Mouse (Mus musculus): ENCODE data around the gene Hirip3. TPM values are rescaled to one million over a fixed set of nuclear protein-coding genes. Genes with fewer than 3 reads are reported as not detected.

The Hirip3 gene
- polyA plus RNA-seq, 1 experiment: 107 TPM

DNA sequence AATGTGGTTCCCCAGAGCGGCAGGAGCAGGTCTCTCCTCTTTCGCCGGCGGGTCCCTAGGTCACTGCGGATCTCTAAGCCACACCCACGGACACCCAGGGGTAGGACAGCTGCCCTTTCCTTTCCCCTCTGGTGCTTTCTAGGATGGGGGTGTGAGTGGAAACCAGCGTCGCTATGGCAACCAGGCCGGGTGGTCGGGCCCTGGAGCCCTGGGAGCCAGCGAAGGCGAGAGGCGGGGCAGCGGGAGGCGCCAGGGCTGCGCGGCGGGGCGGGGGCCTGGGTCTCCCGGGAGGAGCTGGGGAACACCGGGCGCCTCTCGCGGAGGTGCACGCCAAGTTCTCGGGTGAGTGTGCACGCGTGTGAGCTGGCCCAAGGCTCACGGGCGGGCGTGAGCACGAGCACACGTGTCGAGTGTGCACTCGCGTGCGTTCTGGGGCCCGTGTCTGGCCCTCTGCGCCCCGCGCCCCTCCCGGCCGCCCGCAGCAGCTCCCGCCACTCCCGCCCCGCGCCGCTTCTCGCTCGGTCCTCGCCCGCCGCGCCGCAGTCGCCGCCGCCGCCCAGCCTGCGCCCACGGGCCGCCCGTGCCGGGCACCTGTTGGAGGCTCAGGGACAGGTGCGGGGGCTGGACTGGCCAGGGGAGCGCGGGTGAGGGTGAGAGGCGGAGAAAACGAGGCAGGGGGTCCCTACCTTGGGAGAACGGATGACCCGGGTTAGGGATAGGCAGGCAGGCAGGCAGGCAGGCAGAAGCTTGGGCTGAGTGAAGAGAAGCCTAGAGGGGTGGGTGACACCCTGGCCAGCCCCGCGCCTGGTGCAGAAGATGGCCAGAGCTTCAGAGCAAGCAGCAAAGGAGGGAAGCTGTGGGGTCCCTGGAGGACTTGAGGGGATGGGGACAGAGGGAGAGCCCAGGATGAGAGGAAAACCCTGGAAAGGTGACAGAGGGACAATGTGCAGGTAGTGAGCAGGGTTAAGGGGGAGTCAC lies 14.1 kb upstream of the Hirip3 start:
- TF ChIP-seq CTCF (IDR thresholded peaks at IDR 0.05; ENCODE audit: control insufficient read depth, insufficient read depth, low read length) (no peak), POLR2A (IDR thresholded peaks at IDR 0.05; ENCODE audit: borderline replicate concordance, control insufficient read depth, low read depth, low read length) (no peak)
- Histone ChIP-seq H3K4me3 (replicated peaks; ENCODE audit: control insufficient read depth, low read depth, low read length) (no peak overlapping the region), H3K27ac (ENCODE audit: control insufficient read depth, insufficient read depth, low read depth, low read length, poor library complexity) (no peak overlapping the region), H3K4me1 (ENCODE audit: control insufficient read depth, insufficient read depth, low read length) (no peaks in the 10 kb centered on the region)
- 2% methylated on average over 74 of the region's 74 CpGs for WGBS

- 17% methylated on average over 10 of the region's 10 CpGs for WGBS
- no peak overlapping the region; the same call in 1 of the 2 replicates for H3K27ac ChIP-seq (ENCODE audit: control insufficient read depth, insufficient read depth, low read depth, low read length, poor library complexity)
- no peaks in the 10 kb centered on the region for H3K4me1 ChIP-seq (ENCODE audit: control insufficient read depth, insufficient read depth, low read length)
- H3K4me3 ChIP-seq (replicated peaks; ENCODE audit: control insufficient read depth, low read depth, low read length): no peak overlapping the region
- TF ChIP-seq CTCF (IDR thresholded peaks at IDR 0.05; ENCODE audit: control insufficient read depth, insufficient read depth, low read length) (no peak), POLR2A (IDR thresholded peaks at IDR 0.05; ENCODE audit: borderline replicate concordance, control insufficient read depth, low read depth, low read length) (no peak)
These were observed 13.0 kb upstream of the Hirip3 start for GRCm38 (mm10) chr7:126848794-126849193.

DNA sequence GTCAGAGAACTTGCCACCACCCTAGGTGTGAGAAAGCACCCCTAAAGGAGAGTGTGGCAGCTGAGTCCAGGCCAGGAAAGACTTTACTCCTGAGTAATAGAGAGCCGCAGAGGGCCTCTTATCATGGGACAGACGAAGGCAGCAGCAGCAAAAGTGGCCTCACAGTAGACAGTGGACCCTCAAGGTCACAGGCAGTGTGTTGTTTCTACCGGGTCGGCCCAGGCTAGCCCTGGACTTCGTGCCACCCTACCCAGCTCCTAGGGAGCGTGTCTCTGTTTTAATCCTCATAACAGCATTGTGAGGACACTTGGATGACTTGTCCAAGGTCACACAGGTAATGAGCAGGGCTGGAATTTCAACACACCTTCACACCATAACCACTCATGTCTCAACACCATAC lies 11.6 kb upstream of the Hirip3 start:
- TF ChIP-seq POLR2A (IDR thresholded peaks at IDR 0.05; ENCODE audit: borderline replicate concordance, control insufficient read depth, low read depth, low read length) (no peak), CTCF (IDR thresholded peaks at IDR 0.05; ENCODE audit: control insufficient read depth, insufficient read depth, low read length) (no peak)
- 79% methylated on average over 6 of the region's 6 CpGs for WGBS

GRCm38 (mm10) chr7:126851192-126851591 lies 10.6 kb upstream of the Hirip3 start:
- TF ChIP-seq POLR2A (IDR thresholded peaks at IDR 0.05; ENCODE audit: borderline replicate concordance, control insufficient read depth, low read depth, low read length) (no peak), CTCF (IDR thresholded peaks at IDR 0.05; ENCODE audit: control insufficient read depth, insufficient read depth, low read length) (no peak)
- WGBS: 80% methylated on average over 12 of the region's 12 CpGs
- Histone ChIP-seq H3K27ac (ENCODE audit: control insufficient read depth, insufficient read depth, low read depth, low read length, poor library complexity) (no peak overlapping the region), H3K4me3 (replicated peaks; ENCODE audit: control insufficient read depth, low read depth, low read length) (no peak overlapping the region), H3K4me1 (ENCODE audit: control insufficient read depth, insufficient read depth, low read length) (no peaks in the 10 kb centered on the region)

More for the DNA sequence above, 11.6 kb upstream of the Hirip3 start:
- no peak overlapping the region for H3K4me3 ChIP-seq (replicated peaks; ENCODE audit: control insufficient read depth, low read depth, low read length)
- no peaks in the 10 kb centered on the region for H3K4me1 ChIP-seq (ENCODE audit: control insufficient read depth, insufficient read depth, low read length)
- H3K27ac ChIP-seq (ENCODE audit: control insufficient read depth, insufficient read depth, low read depth, low read length, poor library complexity): no peak overlapping the region

GRCm38 (mm10) chr7:126853454-126853853 lies 8.3 kb upstream of the Hirip3 start:
- Histone ChIP-seq H3K4me3 (replicated peaks; ENCODE audit: control insufficient read depth, low read depth, low read length) (no peak overlapping the region), H3K4me1 (ENCODE audit: control insufficient read depth, insufficient read depth, low read length) (no peaks in the 10 kb centered on the region), H3K27ac (ENCODE audit: control insufficient read depth, insufficient read depth, low read depth, low read length, poor library complexity) (no peak overlapping the region)
- TF ChIP-seq POLR2A (IDR thresholded peaks at IDR 0.05; ENCODE audit: borderline replicate concordance, control insufficient read depth, low read depth, low read length): no peak
- no peak for TF ChIP-seq CTCF (IDR thresholded peaks at IDR 0.05; ENCODE audit: control insufficient read depth, insufficient read depth, low read length)
- WGBS: 87% methylated on average over 5 of the region's 5 CpGs

DNA sequence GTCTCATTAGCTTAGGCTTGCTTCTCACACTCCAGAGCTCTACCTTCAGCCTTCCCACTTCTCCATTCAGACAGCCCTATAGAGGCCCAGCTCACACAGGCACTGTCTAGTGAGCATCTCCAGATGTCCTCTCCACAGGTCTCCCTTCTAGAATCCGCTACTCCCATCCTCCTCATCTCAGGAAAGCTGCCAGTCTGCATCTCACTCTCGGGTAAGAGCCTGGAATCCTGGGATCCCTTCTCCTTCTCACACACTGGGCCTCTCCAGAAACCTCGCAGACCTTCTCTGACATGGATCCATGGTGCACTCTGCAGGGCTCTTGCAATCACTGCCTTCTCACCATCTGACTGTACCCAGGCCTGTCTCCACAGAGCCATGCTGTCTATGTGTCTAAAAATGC lies 6.1 kb upstream of the Hirip3 start:
- H3K4me1 ChIP-seq (ENCODE audit: control insufficient read depth, insufficient read depth, low read length): no peaks in the 10 kb centered on the region
- TF ChIP-seq CTCF (IDR thresholded peaks at IDR 0.05; ENCODE audit: control insufficient read depth, insufficient read depth, low read length): no peak
- TF ChIP-seq POLR2A (IDR thresholded peaks at IDR 0.05; ENCODE audit: borderline replicate concordance, control insufficient read depth, low read depth, low read length): no peak
- 89% methylated on average over 3 of the region's 3 CpGs for WGBS
- H3K4me3 ChIP-seq (replicated peaks; ENCODE audit: control insufficient read depth, low read depth, low read length): no peak overlapping the region
- H3K27ac ChIP-seq (ENCODE audit: control insufficient read depth, insufficient read depth, low read depth, low read length, poor library complexity): no peak overlapping the region

DNA sequence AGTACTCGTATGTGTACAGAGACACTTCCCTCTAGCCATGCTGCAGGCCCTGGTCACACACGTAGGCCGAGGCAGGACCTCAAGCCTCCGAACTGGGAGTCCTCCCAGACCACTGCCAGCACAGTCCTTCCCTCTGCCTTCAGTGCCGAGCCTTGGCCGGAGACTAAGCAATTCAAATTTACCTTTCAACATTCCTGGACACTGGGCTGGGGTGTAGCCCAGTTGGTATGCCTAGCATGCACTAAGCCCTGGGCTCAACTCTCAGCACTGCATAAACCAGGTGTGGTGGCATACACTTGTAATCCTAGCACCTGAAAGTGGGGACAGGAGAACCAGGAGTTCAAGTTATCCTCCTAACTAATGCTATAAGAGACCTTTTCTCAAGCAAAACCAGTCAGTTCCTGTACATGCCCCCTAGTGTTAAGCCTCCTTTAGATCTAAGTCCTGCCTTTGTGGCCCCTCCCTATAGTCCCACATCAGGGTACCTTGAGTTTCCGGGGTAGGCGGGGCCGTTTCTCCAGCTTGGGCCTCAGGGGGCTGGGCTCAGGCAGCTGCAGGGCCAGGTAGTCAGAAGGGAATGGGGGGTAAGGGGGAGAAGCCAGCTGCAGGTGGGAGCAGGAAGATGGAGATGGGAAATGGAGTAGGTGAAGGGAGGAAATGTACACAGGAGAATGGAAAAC lies 4.9 kb upstream of the Hirip3 start:
- H3K4me3 ChIP-seq (replicated peaks; ENCODE audit: control insufficient read depth, low read depth, low read length): no peak overlapping the region
- no peak overlapping the region for H3K27ac ChIP-seq (ENCODE audit: control insufficient read depth, insufficient read depth, low read depth, low read length, poor library complexity)
- TF ChIP-seq CTCF (IDR thresholded peaks at IDR 0.05; ENCODE audit: control insufficient read depth, insufficient read depth, low read length): no peak
- no peak for TF ChIP-seq POLR2A (IDR thresholded peaks at IDR 0.05; ENCODE audit: borderline replicate concordance, control insufficient read depth, low read depth, low read length)
- WGBS: 73% methylated on average over 9 of the region's 9 CpGs
- H3K4me1 ChIP-seq (ENCODE audit: control insufficient read depth, insufficient read depth, low read length): peaks cover 2% of the 10 kb centered on the region; the same call in 1 of the 2 replicates

GRCm38 (mm10) chr7:126860987-126861386 lies 785 bp upstream of the Hirip3 start:
- peak overlapping the region; percentile 81 for H3K4me3 ChIP-seq (replicated peaks; ENCODE audit: control insufficient read depth, low read depth, low read length)
- peak overlapping the region; percentile 60; the same call in 1 of the 2 replicates for H3K27ac ChIP-seq (ENCODE audit: control insufficient read depth, insufficient read depth, low read depth, low read length, poor library complexity)
- TF ChIP-seq CTCF (IDR thresholded peaks at IDR 0.05; ENCODE audit: control insufficient read depth, insufficient read depth, low read length): no peak
- no peak for TF ChIP-seq POLR2A (IDR thresholded peaks at IDR 0.05; ENCODE audit: borderline replicate concordance, control insufficient read depth, low read depth, low read length)
- 26% methylated on average over 5 of the region's 5 CpGs for WGBS
- H3K4me1 ChIP-seq (ENCODE audit: control insufficient read depth, insufficient read depth, low read length): peaks cover 2% of the 10 kb centered on the region; the same call in 1 of the 2 replicates
